Mouse (Mus musculus): Measurements from ENCODE around the gene Crip2.
A peak's percentile ranks its signal among the peaks of the same experiment; 100 is the strongest.

Gene Crip2

DNA sequence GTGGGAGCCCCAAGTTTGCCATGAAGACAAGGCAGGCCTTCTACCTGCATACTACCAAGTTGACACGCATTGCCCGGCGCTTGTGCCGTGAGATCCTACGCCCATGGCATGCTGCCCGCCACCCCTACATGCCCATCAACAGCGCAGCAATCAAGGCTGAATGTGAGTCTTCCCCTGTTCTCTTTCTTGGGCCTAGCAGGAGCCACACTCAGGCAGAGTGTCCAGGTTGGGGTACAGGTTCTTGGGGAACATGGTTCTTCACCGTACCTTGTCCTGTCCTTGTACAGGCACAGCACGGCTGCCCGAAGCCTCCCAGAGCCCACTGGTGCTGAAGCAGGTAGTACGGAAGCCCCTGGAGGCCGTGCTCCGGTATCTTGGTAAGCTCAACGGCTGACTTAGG lies 8.4 kb upstream of the Crip2 start:
- DNase-seq (ENCODE audit: low spot score in 2 of 2), result no peak

DNA sequence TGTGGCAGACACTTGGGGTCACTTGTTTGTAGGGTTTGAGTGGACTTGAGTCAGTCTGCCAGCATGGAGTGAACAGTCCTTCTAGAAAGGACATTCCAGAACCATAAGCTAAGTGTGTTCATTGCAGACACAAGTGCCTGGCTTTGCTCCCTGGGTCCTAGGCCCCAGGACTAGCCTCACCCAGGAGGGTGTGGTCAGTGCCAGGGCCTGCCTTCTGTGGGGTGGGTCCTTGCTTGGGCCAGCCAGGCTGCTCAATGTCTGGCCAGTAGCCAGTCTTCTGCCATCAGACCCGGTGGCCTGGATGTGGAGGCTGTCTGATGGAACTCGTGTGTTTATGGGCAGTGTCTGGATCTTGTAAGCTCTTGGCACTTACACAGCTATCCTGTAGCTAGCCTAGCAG lies 7.5 kb upstream of the Crip2 start:
- no peak for DNase-seq (ENCODE audit: low spot score in 2 of 2)

- DNase-seq (ENCODE audit: low spot score in 2 of 2), result no peak
These were observed 6.8 kb upstream of the Crip2 start for GRCm38 (mm10) chr12:113133260-113133659.

- no peak for DNase-seq (ENCODE audit: low spot score in 2 of 2)
These were observed 6.1 kb upstream of the Crip2 start for GRCm38 (mm10) chr12:113133861-113134403.

DNA sequence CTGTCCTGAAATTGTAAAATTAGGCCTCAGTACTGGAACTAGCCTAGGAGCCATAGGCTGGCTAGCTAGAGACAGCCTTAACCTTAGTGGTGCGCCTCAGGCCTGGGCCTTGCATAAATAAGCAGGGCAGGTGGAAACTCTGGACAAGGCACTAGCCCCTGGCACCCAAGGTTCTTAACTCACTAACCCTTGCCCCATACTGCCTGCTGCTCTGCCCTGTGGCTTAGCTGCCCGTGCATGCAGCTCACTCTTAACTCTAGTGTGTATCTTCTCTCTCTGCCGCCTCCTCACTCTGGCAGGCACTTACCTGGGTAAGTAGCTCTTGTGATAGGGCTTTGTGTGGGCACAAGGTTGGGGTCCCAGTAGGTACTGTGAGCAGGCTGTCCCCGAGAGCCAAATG lies 5.5 kb upstream of the Crip2 start:
- DNase-seq (ENCODE audit: low spot score in 2 of 2), result no peak

GRCm38 (mm10) chr12:113135401-113135800 lies 4.6 kb upstream of the Crip2 start:
- DNase-seq (ENCODE audit: low spot score in 2 of 2), result no peak

DNA sequence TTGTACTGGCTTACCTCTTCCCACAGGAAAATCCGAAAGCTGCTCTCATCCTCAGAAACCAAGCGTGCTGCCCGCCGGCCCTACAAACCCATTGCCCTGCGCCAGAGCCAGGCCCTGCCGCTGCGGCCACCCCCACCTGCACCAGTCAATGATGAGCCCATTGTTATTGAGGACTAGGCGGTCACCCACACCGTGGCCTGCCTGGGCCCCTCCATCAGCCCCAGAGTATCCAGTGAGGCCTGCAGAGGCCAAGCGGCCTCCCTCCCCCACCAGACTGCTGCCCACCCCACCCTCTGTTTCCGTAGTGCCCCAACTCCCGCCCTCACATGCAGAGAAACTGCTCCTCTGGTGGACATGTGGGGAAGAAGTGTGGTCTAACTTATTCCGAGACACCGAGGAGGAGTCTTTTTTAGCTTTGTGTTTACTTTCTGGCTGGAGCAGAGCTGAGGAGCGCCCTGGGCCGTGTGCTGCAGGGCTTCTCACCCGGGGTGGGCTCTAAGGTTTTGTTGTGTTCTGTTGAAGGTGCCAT lies 3.5 kb upstream of the Crip2 start:
- no peak for DNase-seq (ENCODE audit: low spot score in 2 of 2)

DNA sequence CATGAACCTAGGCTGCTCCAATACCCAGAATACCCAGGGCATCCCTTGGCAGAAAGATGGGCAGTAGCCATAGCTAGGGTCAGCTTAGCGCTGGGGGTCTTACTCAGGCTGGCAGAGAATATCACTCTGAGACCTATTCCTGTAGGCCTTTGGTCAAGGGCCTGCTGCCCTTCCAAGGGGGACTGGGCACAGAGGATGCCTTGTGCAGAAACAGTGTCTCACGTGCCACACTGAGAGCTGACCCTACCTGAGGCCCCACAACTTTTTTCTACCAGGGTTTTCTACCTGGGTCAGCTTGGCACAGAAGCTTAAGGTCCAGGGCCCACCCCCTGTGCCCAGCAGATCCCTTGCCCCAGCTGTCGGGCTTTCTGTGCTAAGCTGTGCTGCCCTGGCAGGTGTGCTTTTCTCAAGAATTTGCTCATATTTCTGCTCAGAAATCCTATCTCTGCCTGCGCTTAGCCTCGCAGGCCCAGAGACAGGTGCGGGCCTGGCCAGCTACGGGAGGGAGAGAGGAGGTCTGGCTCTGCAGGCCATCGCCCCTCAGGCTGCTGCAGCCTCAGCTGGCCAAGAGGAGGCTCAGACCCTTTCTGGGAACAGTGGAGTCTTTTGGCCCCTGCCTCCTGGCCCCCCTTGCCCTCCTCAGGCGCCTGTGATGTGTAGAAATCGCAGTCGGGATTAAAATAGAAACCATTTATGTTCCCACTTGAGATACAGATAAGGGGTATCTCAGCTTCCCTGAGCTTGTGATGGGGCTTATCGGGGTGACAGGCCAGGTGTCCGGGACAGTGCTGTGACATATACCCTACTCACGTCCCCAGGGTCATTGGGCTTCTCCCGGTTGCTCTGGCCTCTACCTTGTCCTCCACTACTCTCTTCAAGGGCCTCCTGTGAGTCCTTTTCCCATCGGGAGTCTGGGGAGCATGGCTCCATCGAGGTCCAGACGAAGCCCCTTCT lies 2.5 kb upstream of the Crip2 start:
- no peak for DNase-seq (ENCODE audit: low spot score in 2 of 2)

DNA sequence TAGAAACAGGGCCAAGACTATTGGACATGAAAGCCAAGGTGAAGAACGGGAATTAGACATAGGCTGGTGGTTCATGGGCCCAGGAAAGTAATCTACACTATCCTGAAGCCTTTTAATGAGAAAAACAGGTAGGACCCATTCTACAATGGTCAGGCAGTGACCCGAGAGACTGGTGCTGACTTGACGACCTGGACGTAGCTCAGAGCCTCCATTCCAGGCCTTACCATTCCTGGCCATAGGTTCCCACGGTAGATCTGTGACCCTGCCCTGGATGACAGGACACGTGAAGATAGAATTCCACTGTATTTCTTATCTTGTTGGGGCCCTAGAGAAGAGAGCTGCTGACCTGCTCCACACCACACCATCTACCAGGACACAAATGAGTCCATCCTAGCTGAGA lies 1.7 kb upstream of the Crip2 start:
- no peak for DNase-seq (ENCODE audit: low spot score in 2 of 2)

DNA sequence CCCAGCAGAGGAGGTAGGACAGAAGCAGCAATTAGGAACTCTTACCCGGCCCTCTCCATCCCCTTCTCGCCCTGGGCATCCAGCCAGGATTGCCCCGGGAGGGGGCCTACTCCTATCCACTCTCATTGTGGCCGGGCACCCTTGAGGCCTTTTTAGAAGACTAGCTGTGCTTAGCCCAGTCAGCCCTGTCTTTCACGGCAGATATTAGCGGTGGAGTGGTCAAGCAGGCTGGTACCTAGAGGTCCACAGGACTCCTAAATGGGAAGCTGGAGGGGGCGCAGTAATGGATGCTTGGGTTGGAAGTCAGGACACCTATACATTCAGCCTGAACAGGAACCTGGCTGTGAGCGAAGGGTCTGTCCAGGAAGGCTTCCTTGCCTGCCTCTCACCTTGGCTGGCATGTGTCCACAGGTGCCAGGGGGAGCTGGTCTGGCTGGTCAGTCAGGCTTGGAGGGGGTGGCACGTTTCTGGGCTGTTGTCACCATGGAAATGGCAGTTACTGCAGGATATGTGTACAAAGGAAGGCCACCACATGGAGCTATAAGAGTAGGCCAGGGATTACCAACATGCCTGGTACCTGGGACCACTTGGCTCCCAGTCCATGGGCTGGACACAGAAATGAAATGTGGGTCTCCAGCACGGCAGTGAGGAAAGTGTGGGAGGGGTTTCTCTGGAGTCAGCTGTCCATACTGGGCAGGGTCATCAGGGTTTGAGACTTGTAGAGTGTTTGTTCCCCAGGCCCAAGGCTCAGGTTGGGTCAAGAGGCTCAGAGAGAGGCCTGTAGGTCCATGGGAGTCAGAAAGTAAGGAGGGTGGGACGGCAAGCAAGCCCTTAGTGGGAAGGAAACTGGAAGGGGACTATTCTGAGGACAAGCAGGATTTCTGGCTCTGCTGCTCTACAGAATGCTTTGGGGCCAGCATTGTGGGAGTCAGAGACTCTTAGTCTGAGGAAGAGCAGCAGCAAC lies 853 bp upstream of the Crip2 start:
- no peak for DNase-seq (ENCODE audit: low spot score in 2 of 2)

- no peak for DNase-seq (ENCODE audit: low spot score in 2 of 2)
These were observed 778 bp downstream of the Crip2 start for GRCm38 (mm10) chr12:113140616-113141411.

DNA sequence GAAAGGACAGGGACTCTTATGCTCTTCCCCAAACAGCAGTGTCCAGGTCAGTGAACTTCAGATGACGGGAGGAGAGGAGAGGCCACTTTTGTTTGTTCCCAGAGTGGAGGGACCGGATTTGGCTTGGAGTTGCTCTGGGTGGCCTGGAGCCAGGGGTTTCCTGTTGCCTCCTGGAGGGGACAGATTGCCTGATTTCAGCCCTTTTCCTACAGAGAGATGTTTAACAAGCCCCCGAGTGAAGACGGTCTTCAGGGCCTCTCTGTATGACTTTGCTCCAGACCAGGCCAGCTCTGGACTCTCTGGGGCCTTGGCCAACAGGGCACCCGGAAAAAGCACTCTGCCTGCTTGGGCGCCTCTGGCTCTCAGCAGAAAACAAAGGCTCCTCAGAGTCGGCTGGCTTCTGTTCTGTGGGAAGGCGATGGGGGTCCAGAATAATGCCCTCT lies 1.5 kb downstream of the Crip2 start:
- DNase-seq (ENCODE audit: low spot score in 2 of 2), result no peak

DNA sequence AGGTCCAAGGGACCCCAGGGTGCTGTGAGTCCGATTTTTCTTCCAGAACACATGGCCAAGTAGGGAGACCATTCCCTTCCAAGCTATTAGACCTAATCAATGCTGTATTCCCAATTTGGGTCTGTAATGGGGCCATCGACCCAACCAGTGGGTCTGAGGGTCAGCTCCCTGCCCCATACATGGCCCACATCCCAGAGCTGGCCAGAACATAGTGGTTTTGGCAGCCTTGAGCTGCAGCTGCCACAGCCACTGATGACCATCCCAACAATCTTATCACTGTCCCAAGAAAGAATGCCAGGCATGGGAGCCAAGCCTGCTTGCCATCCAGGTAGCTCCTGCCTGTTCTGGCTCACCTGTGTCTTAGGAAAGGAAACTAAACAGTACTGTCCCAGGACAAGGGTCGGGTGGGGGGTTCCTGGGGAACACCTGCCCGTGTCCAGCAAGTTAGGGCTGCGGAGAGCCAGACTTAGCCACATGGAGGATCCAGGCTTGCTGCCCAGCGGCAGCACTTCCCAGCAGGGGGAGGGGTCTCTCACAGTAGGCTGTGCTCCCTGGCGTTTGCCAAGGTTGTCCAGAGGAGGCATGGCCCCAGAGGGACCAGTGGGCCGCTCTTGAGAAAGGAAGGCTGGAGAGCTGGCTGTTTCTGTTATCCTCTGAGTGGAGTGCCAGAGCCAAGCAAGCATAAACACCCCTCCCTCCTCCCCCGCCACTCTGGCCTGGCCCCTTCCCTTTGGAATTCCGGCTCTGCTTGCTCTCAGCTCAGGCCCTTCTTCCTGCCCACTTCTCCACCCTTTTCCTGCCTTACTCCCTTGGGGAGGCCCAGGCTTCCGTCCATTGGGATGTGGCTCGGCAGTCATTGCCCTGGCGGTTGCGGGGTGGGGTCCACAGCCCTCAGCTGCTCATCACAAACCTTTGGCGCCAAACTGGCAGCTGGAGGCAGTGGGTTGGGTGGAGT lies 2.3 kb downstream of the Crip2 start:
- DNase-seq (ENCODE audit: low spot score in 2 of 2), result no peak

GRCm38 (mm10) chr12:113143164-113143563 lies 3.1 kb downstream of the Crip2 start:
- no peak for DNase-seq (ENCODE audit: low spot score in 2 of 2)

DNA sequence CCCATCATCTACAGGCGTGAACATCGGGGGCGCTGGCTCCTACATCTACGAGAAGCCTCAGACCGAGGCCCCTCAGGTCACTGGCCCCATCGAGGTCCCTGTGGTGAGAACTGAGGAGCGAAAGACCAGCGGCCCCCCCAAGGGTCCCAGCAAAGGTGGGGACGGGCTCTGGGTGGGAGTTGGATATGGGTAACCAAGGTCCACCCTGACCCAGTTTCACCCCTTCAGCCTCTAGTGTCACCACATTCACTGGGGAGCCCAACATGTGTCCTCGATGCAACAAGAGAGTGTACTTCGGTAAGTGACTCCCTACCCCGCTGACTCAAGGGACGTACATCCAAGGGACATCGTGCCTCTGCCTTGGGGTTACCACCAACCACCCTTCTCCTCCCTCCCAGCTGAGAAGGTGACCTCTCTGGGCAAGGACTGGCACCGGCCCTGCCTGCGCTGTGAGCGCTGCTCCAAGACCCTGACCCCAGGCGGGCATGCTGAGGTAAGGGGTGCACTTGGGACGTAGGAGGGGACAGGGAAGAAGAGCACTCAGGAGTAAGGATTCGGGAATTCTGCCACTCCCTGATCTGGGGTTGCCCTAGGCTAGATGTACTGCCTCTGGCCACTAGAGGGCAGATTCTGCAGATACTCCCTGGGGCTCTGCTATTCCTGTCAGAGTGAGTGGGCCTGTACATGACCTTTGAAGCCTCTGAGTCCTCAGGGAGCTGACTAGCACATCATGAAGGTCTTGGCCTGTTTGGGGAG lies 4.1 kb downstream of the Crip2 start:
- no peak for DNase-seq (ENCODE audit: low spot score in 2 of 2)

GRCm38 (mm10) chr12:113144886-113145285 lies 4.8 kb downstream of the Crip2 start:
- DNase-seq (ENCODE audit: low spot score in 2 of 2), result no peak

GRCm38 (mm10) chr12:113145591-113145990 lies 5.6 kb downstream of the Crip2 start:
- DNase-seq (ENCODE audit: low spot score in 2 of 2), result no peak

- DNase-seq (ENCODE audit: low spot score in 2 of 2), result peak; percentile 76 to 83
These were observed 6.3 kb downstream of the Crip2 start, which contains the start of gene Crip1 for GRCm38 (mm10) chr12:113146112-113147057. Crip1 (plus strand) TSS chr12:113146316.
